Mouse (Mus musculus) spleen, adult 2 months (tissue): ENCODE data around the gene Chrng. TPM values are rescaled to one million over a fixed set of nuclear protein-coding genes. Genes with fewer than 3 reads are reported as not detected.

Experiments used
- DNase-seq, 2 experiments: peaks; one replicate each; pipeline versions ENCODE4 v3.0.0 to v3.0.0-alpha.2; 2012 to 2021; ENCODE audit warnings: low spot score in 2 of 2, low read depth in 1 of 2
- H3K27ac ChIP-seq: fragments of 200-500 bp; 2 replicates; pipeline ENCODE4 v1.5.1; 2012; ENCODE audit warnings: low read length, inconsistent platforms; ENCODE audit not compliant: insufficient read depth
- H3K27me3 ChIP-seq: fragments of 200-500 bp; 2 replicates; pipeline ENCODE4 v1.6.1; 2012; ENCODE audit warnings: mild to moderate bottlenecking, moderate library complexity, low read length, inconsistent platforms; ENCODE audit not compliant: control insufficient read depth, insufficient read depth
- H3K36me3 ChIP-seq: fragments of 200-500 bp; 2 replicates; pipeline ENCODE4 v1.6.1; 2012; ENCODE audit warnings: mild to moderate bottlenecking, low read length, inconsistent platforms; ENCODE audit not compliant: control insufficient read depth, insufficient read depth
- H3K4me1 ChIP-seq: fragments of 200-500 bp; 2 replicates; pipeline ENCODE4 v1.6.1; 2011; ENCODE audit warnings: inconsistent platforms; ENCODE audit not compliant: control insufficient read depth, insufficient read depth, insufficient read length
- H3K4me3 ChIP-seq: fragments of 200-500 bp; 2 replicates; pipeline ENCODE4 v1.5.1; 2011; ENCODE audit warnings: mild to moderate bottlenecking, inconsistent platforms; ENCODE audit not compliant: insufficient read depth, insufficient read length; ENCODE audit errors: extremely low read depth
- CTCF ChIP-seq: fragments of 200-500 bp; IDR thresholded peaks from 2 replicates; pipeline ENCODE4 v1.5.1; 2011; ENCODE audit warnings: mild to moderate bottlenecking, inconsistent platforms; ENCODE audit not compliant: insufficient read depth, insufficient read length, insufficient replicate concordance; ENCODE audit errors: extremely low read depth
- POLR2A ChIP-seq: fragments of 200-500 bp; IDR thresholded peaks from 2 replicates; pipeline ENCODE4 v1.6.1; 2011; ENCODE audit warnings: low read depth, low read length, inconsistent platforms
- WGBS: fragments of 180-500 bp; shearing (Covaris S2); methylation state at CpG from one replicate; pipeline ENCODE4 v1.1.7; 2018; 5-methylcytosine and 5-hydroxymethylcytosine counted together
- polyA plus RNA-seq: library from polyadenylated mRNA; depleted of rRNA; stranded (reverse); fragments of >200 nt; gene quantifications from 2 replicates; pipeline ENCODE4 v1.2.3, GENCODE M21; 2012; rRNA removed

The Chrng gene
- polyA plus RNA-seq, 1 experiment, result not detected

- 79% methylated on average over 5 of the region's 5 CpGs for WGBS
- no peak overlapping the region for H3K4me3 ChIP-seq
- no peak for TF ChIP-seq CTCF
- TF ChIP-seq POLR2A, result no peak
- no peaks in the 10 kb centered on the region for H3K4me1 ChIP-seq
- H3K27ac ChIP-seq, result no peak overlapping the region
- no peak for DNase-seq
- no peaks in the 10 kb centered on the region for H3K36me3 ChIP-seq
- no peaks in the 10 kb centered on the region for H3K27me3 ChIP-seq
Measured at GRCm38 (mm10) chr1:87252040-87252609, 47.7 kb downstream of the Chrng start.

- no peak overlapping the region for H3K4me3 ChIP-seq
- 80% methylated on average over 4 of the region's 4 CpGs for WGBS
- no peaks in the 10 kb centered on the region for H3K4me1 ChIP-seq
- no peaks in the 10 kb centered on the region for H3K36me3 ChIP-seq
- TF ChIP-seq CTCF, result no peak
- no peak for DNase-seq
- 0 out of 2 replicates have a peak, but pooled peaks cover 2% of the 10 kb centered on the region for H3K27me3 ChIP-seq
- no peak overlapping the region for H3K27ac ChIP-seq
Measured at GRCm38 (mm10) chr1:87255173-87255572, 50.7 kb downstream of the Chrng start.

GRCm38 (mm10) chr1:87257691-87258090, 53.2 kb downstream of the Chrng start:
- no peak for DNase-seq
- Histone ChIP-seq H3K4me3 (no peak overlapping the region), H3K4me1 (no peaks in the 10 kb centered on the region), H3K27me3 (0 out of 2 replicates have a peak, but pooled peaks cover 2% of the 10 kb centered on the region), H3K27ac (no peak overlapping the region), H3K36me3 (no peaks in the 10 kb centered on the region)
- no peak for TF ChIP-seq CTCF
- TF ChIP-seq POLR2A, result no peak
- 75% methylated on average over 11 of the region's 11 CpGs for WGBS

GRCm38 (mm10) chr1:87258484-87258883, 54.0 kb downstream of the Chrng start:
- Histone ChIP-seq H3K4me3 (no peak overlapping the region), H3K27ac (no peak overlapping the region), H3K36me3 (no peaks in the 10 kb centered on the region), H3K4me1 (no peaks in the 10 kb centered on the region), H3K27me3 (0 out of 2 replicates have a peak, but pooled peaks cover 2% of the 10 kb centered on the region)
- WGBS, result 8% methylated on average over 14 of the region's 14 CpGs
- DNase-seq, result no peak
- TF ChIP-seq CTCF (no peak), POLR2A (no peak)

- Histone ChIP-seq H3K36me3 (no peaks in the 10 kb centered on the region), H3K27me3 (peaks cover 5% of the 10 kb centered on the region; the same call in 1 of the 2 replicates), H3K27ac (no peak overlapping the region), H3K4me1 (peaks cover 2% of the 10 kb centered on the region; the same call in 1 of the 2 replicates), H3K4me3 (no peak overlapping the region)
- 50% methylated on average over 2 of the region's 2 CpGs for WGBS
- TF ChIP-seq POLR2A (no peak), CTCF (no peak)
- no peak for DNase-seq
Measured at GRCm38 (mm10) chr1:87259316-87259715, 54.9 kb downstream of the Chrng start.

Other genes starting within 250 kb of the Chrng start
- not detected in 2 replicates for gene Alppl2, start 114.7 kb upstream of the Chrng start, polyA plus RNA-seq
- gene Alpi, start 103.1 kb upstream of the Chrng start, polyA plus RNA-seq, result not detected in 2 replicates
- not detected in 2 replicates for gene Akp3, start 79.7 kb upstream of the Chrng start, polyA plus RNA-seq
- 0.39 and 0.76 TPM in 2 replicates for gene Ecel1, start 48.1 kb upstream of the Chrng start, polyA plus RNA-seq
- gene Prss56, start 21.3 kb upstream of the Chrng start, polyA plus RNA-seq, result not detected in 2 replicates
- gene Chrnd, start 14.1 kb upstream of the Chrng start, polyA plus RNA-seq, result not detected in 2 replicates
- gene Eif4e2, start 9.3 kb downstream of the Chrng start, polyA plus RNA-seq, result 18.9 and 21.6 TPM in 2 replicates
- 26.0 and 28.0 TPM in 2 replicates for gene Efhd1, start 59.7 kb downstream of the Chrng start, polyA plus RNA-seq
- gene Gigyf2, start 122.3 kb downstream of the Chrng start, polyA plus RNA-seq, result 22.3 and 22.8 TPM in 2 replicates
- gene Kcnj13, start 190.1 kb downstream of the Chrng start, polyA plus RNA-seq, result not detected in 2 replicates